Mouse (Mus musculus): ENCODE results near the gene Pter. TPM values are rescaled to one million over a fixed set of nuclear protein-coding genes. Genes with fewer than 3 reads are reported as not detected.

The Pter gene
- polyA plus RNA-seq (2015; fragmentation: Nextera tagmentation; extraction: Ambion mirVana) = 5.7 and 7.1 TPM in 2 replicates

GRCm38 (mm10) chr2:12923804-12924591 is at the start of gene Pter:
Gene Pter (plus strand): TSS chr2:12924041.
- WGBS = 2% methylated on average over 24 of the region's 24 CpGs
- Histone ChIP-seq H3K36me3 (no peaks in the 10 kb centered on the region), H3K4me1 (peaks cover 11% of the 10 kb centered on the region), H3K27me3 (no peaks in the 10 kb centered on the region), H3K9me3 (no peaks in the 10 kb centered on the region), H3K4me3 (peak within 1 kb of the TSS; percentile 37), H3K27ac (replicated peaks) (peak within 1 kb of the TSS; percentile 32; the same call in 1 of the 2 replicates), H3K9ac (replicated peaks) (peak within 1 kb of the TSS; percentile 29; the same call in 1 of the 2 replicates), H3K4me2 (replicated peaks) (peak within 1 kb of the TSS; percentile 55)
- ATAC-seq (replicated peaks) = peak; percentile 93

- Histone ChIP-seq H3K4me2 (replicated peaks) (no peak overlapping the region), H3K9ac (replicated peaks) (no peak overlapping the region), H3K4me1 (no peaks in the 10 kb centered on the region), H3K27me3 (no peaks in the 10 kb centered on the region), H3K9me3 (no peaks in the 10 kb centered on the region), H3K4me3 (no peak overlapping the region), H3K36me3 (no peaks in the 10 kb centered on the region), H3K27ac (replicated peaks) (no peak overlapping the region)
- ATAC-seq (replicated peaks) = no peak
- WGBS = 67% methylated on average over 1 of the region's 1 CpGs
These were observed 49.6 kb upstream of the Pter start for GRCm38 (mm10) chr2:12874232-12874631.

DNA sequence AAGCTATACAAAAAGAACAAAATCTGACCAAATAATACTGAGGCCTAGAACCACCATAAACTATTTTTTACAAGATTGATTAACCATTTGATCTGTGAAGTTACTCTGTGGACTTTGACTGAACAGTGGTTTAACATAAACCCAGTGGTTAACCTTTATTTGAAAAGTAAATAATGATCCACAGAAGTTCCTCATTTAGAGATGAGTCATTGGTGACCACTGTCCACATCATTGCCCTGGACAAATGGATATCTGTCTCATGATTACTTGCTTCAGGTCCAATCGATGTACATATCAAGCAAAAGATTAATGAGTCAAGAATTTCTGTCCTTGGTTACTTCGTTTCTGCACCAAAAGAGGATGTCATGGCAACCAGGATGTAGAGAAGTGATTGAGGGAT is 44.3 kb upstream of the Pter start:
- Histone ChIP-seq H3K4me3 (no peak overlapping the region), H3K4me1 (peaks cover 11% of the 10 kb centered on the region), H3K36me3 (no peaks in the 10 kb centered on the region), H3K27ac (replicated peaks) (no peak overlapping the region), H3K9me3 (no peaks in the 10 kb centered on the region), H3K9ac (replicated peaks) (no peak overlapping the region), H3K4me2 (replicated peaks) (no peak overlapping the region), H3K27me3 (no peaks in the 10 kb centered on the region)
- 77% methylated on average over 2 of the region's 2 CpGs for WGBS
- ATAC-seq (replicated peaks) = no peak

DNA sequence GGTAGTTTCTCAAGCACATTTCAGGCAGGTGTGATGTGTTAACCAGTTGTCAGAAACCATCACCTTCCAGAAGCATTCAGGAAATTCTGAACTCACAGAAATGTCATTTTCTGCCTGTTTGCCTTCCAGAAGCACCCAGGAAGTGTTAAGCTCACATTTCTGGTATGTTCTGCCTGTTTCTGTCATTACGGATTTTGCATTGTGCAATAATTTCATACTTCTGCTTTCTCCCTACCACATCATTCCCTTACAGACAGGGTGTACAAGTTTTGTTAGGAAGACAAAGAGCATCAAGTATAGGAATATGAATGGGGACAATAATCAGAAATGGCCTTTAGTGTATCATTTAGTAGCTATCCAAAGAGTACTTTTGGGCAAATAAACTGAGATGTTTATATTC is 42.8 kb upstream of the Pter start:
- Histone ChIP-seq H3K36me3 (no peaks in the 10 kb centered on the region), H3K9me3 (no peaks in the 10 kb centered on the region), H3K4me3 (no peak overlapping the region), H3K4me2 (replicated peaks) (no peak overlapping the region), H3K9ac (replicated peaks) (no peak overlapping the region), H3K4me1 (peaks cover 11% of the 10 kb centered on the region), H3K27me3 (no peaks in the 10 kb centered on the region), H3K27ac (replicated peaks) (no peak overlapping the region)
- WGBS = 98% methylated on average over 1 of the region's 1 CpGs
- no peak for ATAC-seq (replicated peaks)

GRCm38 (mm10) chr2:12883276-12883914 is 40.4 kb upstream of the Pter start:
- Histone ChIP-seq H3K4me2 (replicated peaks) (no peak overlapping the region), H3K4me1 (peaks cover 16% of the 10 kb centered on the region), H3K9me3 (no peaks in the 10 kb centered on the region), H3K9ac (replicated peaks) (no peak overlapping the region), H3K4me3 (no peak overlapping the region), H3K36me3 (no peaks in the 10 kb centered on the region), H3K27ac (replicated peaks) (peak overlapping the region; percentile 32), H3K27me3 (no peaks in the 10 kb centered on the region)
- peak; percentile 98 for ATAC-seq (replicated peaks)
- WGBS = 38% methylated on average over 10 of the region's 10 CpGs

GRCm38 (mm10) chr2:12887015-12887414 is 36.8 kb upstream of the Pter start:
- 56% methylated on average over 2 of the region's 2 CpGs for WGBS
- no peak overlapping the region for H3K4me3 ChIP-seq
- ATAC-seq (replicated peaks) = no peak
- no peak overlapping the region for H3K4me2 ChIP-seq (replicated peaks)
- peaks cover 16% of the 10 kb centered on the region for H3K4me1 ChIP-seq
- H3K36me3 ChIP-seq = no peaks in the 10 kb centered on the region
- H3K27me3 ChIP-seq = no peaks in the 10 kb centered on the region
- H3K9ac ChIP-seq (replicated peaks) = no peak overlapping the region
- no peaks in the 10 kb centered on the region for H3K9me3 ChIP-seq
- H3K27ac ChIP-seq (replicated peaks) = no peak overlapping the region

DNA sequence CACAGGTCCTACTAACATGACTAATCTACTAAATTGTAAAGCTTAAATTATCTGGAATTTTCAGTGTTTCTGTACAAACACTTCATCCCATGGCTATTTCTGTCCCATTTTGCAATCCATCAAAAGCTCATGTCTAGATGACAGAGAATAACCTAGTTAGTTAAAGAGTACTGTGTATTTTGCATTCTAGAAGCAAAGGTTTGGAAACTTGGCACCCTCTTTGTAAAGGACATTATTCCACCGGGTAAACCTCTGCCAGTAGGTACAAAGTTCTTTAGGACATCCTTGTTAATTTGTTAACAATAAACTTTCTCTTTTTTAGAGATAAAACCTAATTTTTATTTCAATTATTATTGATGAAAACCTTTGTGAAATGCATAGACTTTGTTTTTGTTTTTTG is 18.1 kb upstream of the Pter start:
- no peaks in the 10 kb centered on the region for H3K27me3 ChIP-seq
- no peak overlapping the region for H3K27ac ChIP-seq (replicated peaks)
- ATAC-seq (replicated peaks) = no peak
- H3K9ac ChIP-seq (replicated peaks) = no peak overlapping the region
- no peaks in the 10 kb centered on the region for H3K4me1 ChIP-seq
- no peaks in the 10 kb centered on the region for H3K36me3 ChIP-seq
- H3K4me3 ChIP-seq = no peak overlapping the region
- H3K4me2 ChIP-seq (replicated peaks) = no peak overlapping the region
- H3K9me3 ChIP-seq = no peaks in the 10 kb centered on the region
- 91% methylated on average over 1 of the region's 1 CpGs for WGBS

DNA sequence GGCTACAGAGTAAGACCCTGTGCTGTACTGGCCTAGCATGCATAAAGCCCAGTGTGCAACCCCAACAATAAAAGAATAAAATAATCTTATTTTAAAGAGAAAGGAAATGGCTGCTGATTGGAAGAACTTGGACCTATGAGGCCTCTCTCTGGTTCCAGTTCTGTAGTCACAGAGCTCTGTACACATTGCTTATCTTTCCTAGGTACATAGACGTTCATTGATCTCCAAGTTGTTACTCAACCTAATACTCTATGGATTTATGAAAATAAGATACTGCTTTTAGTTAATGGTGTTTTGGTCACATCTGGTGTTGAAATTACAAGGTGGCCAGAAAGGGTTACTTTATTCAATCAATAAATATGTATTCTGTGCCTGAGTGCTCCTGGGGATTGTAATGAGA is 1.8 kb downstream of the Pter start:
- no peak for ATAC-seq (replicated peaks)
- WGBS = 93% methylated on average over 1 of the region's 1 CpGs
- Histone ChIP-seq H3K4me2 (replicated peaks) (no peak overlapping the region), H3K27ac (replicated peaks) (no peak overlapping the region), H3K27me3 (no peaks in the 10 kb centered on the region), H3K4me3 (no peak overlapping the region), H3K4me1 (peaks cover 11% of the 10 kb centered on the region), H3K36me3 (no peaks in the 10 kb centered on the region), H3K9me3 (no peaks in the 10 kb centered on the region), H3K9ac (replicated peaks) (no peak overlapping the region)

DNA sequence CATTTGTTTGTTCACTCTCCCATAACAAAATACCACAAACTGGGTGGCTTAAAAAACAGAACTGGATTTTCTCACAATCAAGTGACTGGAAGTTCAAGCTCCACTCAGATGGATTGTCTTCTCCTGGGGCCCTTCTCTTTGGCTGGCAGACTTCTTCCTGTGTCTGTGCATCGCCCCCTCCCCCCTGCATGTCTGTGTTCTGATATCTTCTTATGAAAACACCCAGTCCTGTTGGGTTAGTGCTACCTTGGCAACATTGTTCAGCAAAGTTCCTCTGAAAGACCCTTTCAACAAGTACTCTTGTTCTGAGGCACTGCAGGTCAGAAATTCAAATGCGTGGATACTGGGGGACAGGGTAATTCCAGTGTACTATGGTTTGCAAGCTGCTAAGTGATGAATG is 6.5 kb downstream of the Pter start:
- ATAC-seq (replicated peaks) = no peak
- no peaks in the 10 kb centered on the region for H3K4me1 ChIP-seq

DNA sequence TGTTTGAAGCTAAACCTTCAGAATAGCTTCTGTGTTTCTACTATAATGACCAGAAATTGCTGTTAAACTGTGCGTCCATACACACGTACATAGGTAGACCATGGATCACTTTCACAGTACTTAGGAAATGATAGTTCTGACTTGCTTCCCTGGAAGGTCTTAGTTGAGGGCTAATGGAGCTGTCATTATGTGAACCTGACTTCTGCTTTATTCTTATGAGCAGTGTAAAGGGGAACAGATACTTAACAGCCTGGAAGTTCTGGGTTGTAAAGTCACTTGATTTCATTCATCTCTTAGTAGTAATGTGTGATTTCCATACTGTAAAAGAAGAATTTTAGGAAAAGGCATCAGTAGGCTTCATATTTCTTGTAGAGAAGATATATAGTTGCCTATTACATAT is 10.1 kb downstream of the Pter start:
- Histone ChIP-seq H3K27me3 (no peaks in the 10 kb centered on the region), H3K9ac (replicated peaks) (no peak overlapping the region), H3K27ac (replicated peaks) (no peak overlapping the region), H3K9me3 (no peaks in the 10 kb centered on the region), H3K4me2 (replicated peaks) (no peak overlapping the region), H3K36me3 (no peaks in the 10 kb centered on the region), H3K4me1 (no peaks in the 10 kb centered on the region), H3K4me3 (no peak overlapping the region)
- WGBS = 90% methylated on average over 2 of the region's 2 CpGs
- ATAC-seq (replicated peaks) = no peak

More for the DNA sequence above, 6.5 kb downstream of the Pter start:
- H3K4me3 ChIP-seq = no peak overlapping the region
- no peak overlapping the region for H3K27ac ChIP-seq (replicated peaks)
- no peaks in the 10 kb centered on the region for H3K9me3 ChIP-seq
- no peaks in the 10 kb centered on the region for H3K36me3 ChIP-seq
- WGBS = 80% methylated on average over 2 of the region's 2 CpGs
- no peak overlapping the region for H3K4me2 ChIP-seq (replicated peaks)
- no peaks in the 10 kb centered on the region for H3K27me3 ChIP-seq
- no peak overlapping the region for H3K9ac ChIP-seq (replicated peaks)

GRCm38 (mm10) chr2:12935286-12935685 is 11.4 kb downstream of the Pter start:
- Histone ChIP-seq H3K9ac (replicated peaks) (no peak overlapping the region), H3K4me3 (no peak overlapping the region), H3K27ac (replicated peaks) (no peak overlapping the region), H3K4me2 (replicated peaks) (no peak overlapping the region), H3K36me3 (no peaks in the 10 kb centered on the region), H3K4me1 (no peaks in the 10 kb centered on the region), H3K27me3 (no peaks in the 10 kb centered on the region), H3K9me3 (no peaks in the 10 kb centered on the region)
- 66% methylated on average over 2 of the region's 2 CpGs for WGBS
- ATAC-seq (replicated peaks) = no peak

- Histone ChIP-seq H3K36me3 (no peaks in the 10 kb centered on the region), H3K4me1 (no peaks in the 10 kb centered on the region), H3K4me3 (no peak overlapping the region), H3K9me3 (no peaks in the 10 kb centered on the region), H3K27ac (replicated peaks) (no peak overlapping the region), H3K9ac (replicated peaks) (no peak overlapping the region), H3K4me2 (replicated peaks) (no peak overlapping the region), H3K27me3 (no peaks in the 10 kb centered on the region)
- WGBS = 84% methylated on average over 10 of the region's 10 CpGs
- no peak for ATAC-seq (replicated peaks)
These were observed 13.8 kb downstream of the Pter start for GRCm38 (mm10) chr2:12937461-12938217.

Data from forebrain, embryonic 15.5 days (tissue).